Mouse (Mus musculus) brown adipose tissue, adult 24 weeks (tissue): ENCODE results near the gene Angel1. TPM values are rescaled to one million over a fixed set of nuclear protein-coding genes. Genes with fewer than 3 reads are reported as not detected.

Source experiments
- H3K27ac ChIP-seq: fragments of 200-500 bp; replicated peaks from 2 replicates; pipeline ENCODE4 v1.5.1; 2012; ENCODE audit warnings: low read depth, mild to moderate bottlenecking, low read length
- H3K4me1 ChIP-seq: fragments of 200-500 bp; 2 replicates; pipeline ENCODE4 v1.6.1; 2012; ENCODE audit warnings: low read length, mixed read lengths; ENCODE audit not compliant: control insufficient read depth, insufficient read depth, insufficient read length
- H3K4me3 ChIP-seq: fragments of 200-500 bp; 2 replicates; pipeline ENCODE4 v1.5.1; 2012; ENCODE audit warnings: low read depth, mild to moderate bottlenecking, low read length, moderate library complexity; ENCODE audit not compliant: insufficient read depth
- polyA plus RNA-seq: library from polyadenylated mRNA; stranded (reverse); fragments of >200 nt; gene quantifications from 2 replicates; pipeline ENCODE4 v1.2.4, GENCODE M21; 2012; ENCODE audit not compliant: missing spikeins, insufficient read depth, insufficient read length

The Angel1 gene
- polyA plus RNA-seq: 2.2 and 2.9 TPM in 2 replicates

GRCm38 (mm10) chr12:86726120-86726640, at the start of gene Angel1:
Gene Angel1, minus strand, starts transcription at chr12:86726460.
- no peak within 1 kb of the TSS for H3K27ac ChIP-seq
- no peaks in the 10 kb centered on the region for H3K4me1 ChIP-seq
- peak within 1 kb of the TSS; percentile 90 for H3K4me3 ChIP-seq

GRCm38 (mm10) chr12:86775561-86776280, 49.5 kb upstream of the Angel1 start:
- H3K4me3 ChIP-seq: no peak overlapping the region
- peak overlapping the region; percentile 62 for H3K27ac ChIP-seq
- H3K4me1 ChIP-seq: peaks cover 17% of the 10 kb centered on the region

GRCm38 (mm10) chr12:86772551-86772950, 46.3 kb upstream of the Angel1 start:
- Histone ChIP-seq H3K4me1 (peaks cover 20% of the 10 kb centered on the region), H3K4me3 (no peak overlapping the region), H3K27ac (no peak overlapping the region)

DNA sequence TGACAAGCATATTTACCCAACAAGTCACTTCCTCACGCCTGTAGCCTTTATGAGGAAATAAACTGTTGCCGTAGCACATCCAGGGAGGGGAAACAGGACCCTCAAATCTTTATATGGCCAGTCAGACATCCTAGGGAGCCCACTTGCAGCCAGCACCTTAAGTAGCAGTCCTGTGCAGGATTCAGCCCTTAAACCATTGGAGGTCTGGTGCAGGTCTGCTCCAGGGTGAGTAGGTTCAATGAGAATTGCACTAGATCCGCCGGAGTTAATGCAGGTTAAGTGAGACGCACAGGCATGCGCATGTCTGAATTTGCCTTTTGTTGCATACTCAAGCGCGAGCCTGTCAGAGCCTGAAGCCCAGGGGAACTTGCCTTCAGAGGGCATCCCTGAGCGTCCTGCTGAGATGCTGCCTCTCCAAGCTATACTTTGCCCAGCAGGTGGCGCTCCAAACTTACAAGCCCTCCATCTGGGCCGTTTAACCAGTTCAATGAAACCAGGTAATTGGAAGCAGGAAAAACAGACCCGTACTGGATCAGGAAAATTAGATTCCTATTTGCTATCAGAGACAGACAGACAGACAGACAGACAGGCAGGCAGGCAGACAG, 45.7 kb upstream of the Angel1 start:
- Histone ChIP-seq H3K27ac (0 out of 2 replicates have a peak overlapping the region, but pooled peaks have one; percentile 2), H3K4me3 (no peak overlapping the region), H3K4me1 (peaks cover 20% of the 10 kb centered on the region)

GRCm38 (mm10) chr12:86770927-86771326, 44.7 kb upstream of the Angel1 start:
- Histone ChIP-seq H3K4me3 (no peak overlapping the region), H3K27ac (peak overlapping the region; percentile 15; the same call in 1 of the 2 replicates)

GRCm38 (mm10) chr12:86770261-86770670, 44.0 kb upstream of the Angel1 start:
- Histone ChIP-seq H3K27ac (peak overlapping the region; percentile 66), H3K4me1 (peaks cover 13% of the 10 kb centered on the region), H3K4me3 (no peak overlapping the region)

More at GRCm38 (mm10) chr12:86770927-86771326, 44.7 kb upstream of the Angel1 start:
- H3K4me1 ChIP-seq: peaks cover 17% of the 10 kb centered on the region

GRCm38 (mm10) chr12:86769819-86770218, 43.6 kb upstream of the Angel1 start:
- H3K4me3 ChIP-seq: no peak overlapping the region
- peak overlapping the region; percentile 66 for H3K27ac ChIP-seq
- peaks cover 11% of the 10 kb centered on the region for H3K4me1 ChIP-seq

- Histone ChIP-seq H3K27ac (no peak overlapping the region), H3K4me3 (no peak overlapping the region), H3K4me1 (peaks cover 11% of the 10 kb centered on the region)
Observed at GRCm38 (mm10) chr12:86768986-86769580, 42.8 kb upstream of the Angel1 start.

GRCm38 (mm10) chr12:86767868-86768631, 41.8 kb upstream of the Angel1 start:
- Histone ChIP-seq H3K4me3 (no peak overlapping the region), H3K27ac (no peak overlapping the region), H3K4me1 (peaks cover 11% of the 10 kb centered on the region)

DNA sequence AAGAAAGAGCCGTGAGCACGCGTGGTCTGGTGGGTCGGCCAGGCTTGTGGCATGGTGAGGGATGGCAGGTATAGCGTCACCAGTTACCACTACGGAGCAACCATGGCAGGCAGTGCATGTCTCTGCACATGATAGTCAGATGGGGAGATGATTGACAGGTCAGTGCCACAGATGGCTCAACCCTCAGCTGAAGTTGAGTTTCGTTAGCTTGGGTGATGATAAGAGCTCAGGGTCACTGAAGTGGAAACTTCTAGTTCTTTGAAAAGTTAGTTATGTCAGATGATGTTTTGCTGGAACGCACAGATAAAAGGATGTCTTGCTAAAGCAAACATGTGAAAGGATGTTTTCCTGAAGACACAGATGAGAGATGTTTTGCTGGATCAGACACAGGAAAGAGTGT, 40.2 kb upstream of the Angel1 start:
- no peak overlapping the region for H3K27ac ChIP-seq
- H3K4me3 ChIP-seq: no peak overlapping the region
- H3K4me1 ChIP-seq: peaks cover 8% of the 10 kb centered on the region

GRCm38 (mm10) chr12:86764060-86764459, 37.8 kb upstream of the Angel1 start:
- Histone ChIP-seq H3K4me1 (no peaks in the 10 kb centered on the region), H3K27ac (no peak overlapping the region), H3K4me3 (no peak overlapping the region)

DNA sequence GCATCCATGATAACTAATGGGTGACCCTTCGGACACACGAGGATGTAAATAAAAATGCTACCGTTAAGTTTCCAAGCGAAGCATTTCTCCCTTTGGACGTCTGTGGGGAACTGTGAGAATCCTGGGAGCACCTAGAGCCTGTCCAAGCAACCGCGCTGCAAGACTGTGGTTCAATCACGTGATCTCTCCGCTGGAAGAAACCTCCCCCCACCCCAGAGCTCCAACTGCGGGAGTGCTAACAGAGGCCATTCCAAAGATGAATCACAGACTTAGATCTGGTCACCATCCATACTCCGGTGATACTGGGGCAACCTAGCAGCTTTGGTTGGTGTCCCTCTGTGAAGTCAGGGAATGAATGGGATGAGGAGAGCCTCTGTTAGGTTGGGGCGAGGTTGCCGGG, 34.8 kb upstream of the Angel1 start:
- Histone ChIP-seq H3K4me3 (no peak overlapping the region), H3K27ac (no peak overlapping the region), H3K4me1 (no peaks in the 10 kb centered on the region)

DNA sequence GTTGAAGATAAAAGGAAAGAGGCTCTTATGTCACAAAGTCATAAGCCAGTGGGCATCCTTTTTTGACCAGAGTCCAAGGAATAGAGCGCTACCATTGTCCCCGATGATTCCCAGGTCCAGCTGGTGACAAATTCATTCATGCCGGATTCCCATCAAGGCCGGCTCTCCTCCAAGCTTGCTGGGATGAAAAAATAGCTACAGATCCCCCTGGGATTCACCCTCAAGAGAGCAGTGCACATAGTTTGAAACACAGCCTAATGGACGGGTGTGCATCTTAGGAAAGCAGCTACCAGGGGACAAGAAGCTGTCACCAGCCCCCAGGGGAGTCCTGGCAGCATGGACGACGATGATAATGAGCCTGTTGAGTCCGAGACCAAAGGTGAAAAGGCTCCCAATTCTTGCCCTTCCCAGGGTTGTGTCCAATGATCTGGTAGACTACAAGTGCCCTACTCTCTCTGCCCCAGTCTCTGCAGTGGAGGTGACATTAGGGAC, 8.1 kb upstream of the Angel1 start, which contains the start of gene Lrrc74a:
Gene Lrrc74a, plus strand, starts transcription at position 51 of the 492 bp plus-strand sequence.
- Histone ChIP-seq H3K27ac (no peak within 1 kb of the TSS), H3K4me3 (no peak within 1 kb of the TSS), H3K4me1 (no peaks in the 10 kb centered on the region)

GRCm38 (mm10) chr12:86725706-86726105, 554 bp downstream of the Angel1 start:
- Histone ChIP-seq H3K4me3 (peak overlapping the region; percentile 90), H3K27ac (no peak overlapping the region), H3K4me1 (no peaks in the 10 kb centered on the region)
